Mouse (Mus musculus) bone marrow, adult 2 months (tissue): ENCODE results near the gene Otop2. TPM values are rescaled to one million over a fixed set of nuclear protein-coding genes. Genes with fewer than 3 reads are reported as not detected.

Source experiments
- H3K27ac ChIP-seq: fragments of 200-500 bp; 2 replicates; pipeline ENCODE4 v1.5.1; 2012; ENCODE audit warnings: low read depth, mild to moderate bottlenecking, control low read depth, inconsistent platforms, low read length; ENCODE audit not compliant: control insufficient read depth, poor library complexity, insufficient read depth
- H3K4me1 ChIP-seq: fragments of 200-500 bp; 2 replicates; pipeline ENCODE4 v1.6.1; 2011; ENCODE audit warnings: low read length; ENCODE audit not compliant: control insufficient read depth, insufficient read depth
- H3K4me3 ChIP-seq: fragments of 200-500 bp; replicated peaks from 2 replicates; pipeline ENCODE3; 2011; ENCODE audit warnings: mild to moderate bottlenecking, low read depth, low read length, control low read depth; ENCODE audit not compliant: control insufficient read depth
- CTCF ChIP-seq: fragments of 200-500 bp; IDR thresholded peaks from 2 replicates; pipeline ENCODE4 v1.5.1; 2011; ENCODE audit warnings: low read length, control low read depth; ENCODE audit not compliant: control insufficient read depth, insufficient read depth
- POLR2A ChIP-seq: fragments of 200-500 bp; IDR thresholded peaks from 2 replicates; pipeline ENCODE4 v1.6.1; 2011; ENCODE audit warnings: low read depth, mild to moderate bottlenecking, control low read depth, low read length, borderline replicate concordance; ENCODE audit not compliant: control insufficient read depth
- WGBS: fragments of 180-500 bp; shearing (Covaris S2); methylation state at CpG from one replicate; pipeline ENCODE4 v1.1.7; 2018; 5-methylcytosine and 5-hydroxymethylcytosine counted together
- polyA plus RNA-seq: library from polyadenylated mRNA; stranded (reverse); fragments of >200 nt; gene quantifications from 2 replicates; pipeline ENCODE4 v1.2.4, GENCODE M21; 2011; ENCODE audit warnings: low replicate concordance; ENCODE audit not compliant: missing spikeins, insufficient read depth, insufficient read length

The Otop2 gene
- polyA plus RNA-seq, 1 experiment, result not detected

GRCm38 (mm10) chr11:115319704-115320383 is 12.9 kb downstream of the Otop2 start:
- 18% methylated on average over 18 of the region's 18 CpGs for WGBS
- Histone ChIP-seq H3K4me3 (no peak overlapping the region), H3K4me1 (no peaks in the 10 kb centered on the region), H3K27ac (no peak overlapping the region)
- TF ChIP-seq POLR2A, result no peak
- no peak for TF ChIP-seq CTCF

- Histone ChIP-seq H3K4me1 (no peaks in the 10 kb centered on the region), H3K4me3 (no peak within 1 kb of the TSS), H3K27ac (no peak within 1 kb of the TSS)
- TF ChIP-seq CTCF, result peak; percentile 72
- TF ChIP-seq POLR2A, result no peak
- 6% methylated on average over 35 of the region's 35 CpGs for WGBS
Measured at GRCm38 (mm10) chr11:115321906-115322693, 15.1 kb downstream of the Otop2 start, which contains the start of gene Ush1g. Ush1g (minus strand) TSS chr11:115322041.

- TF ChIP-seq POLR2A, result no peak
- TF ChIP-seq CTCF, result no peak
- WGBS, result 19% methylated on average over 32 of the region's 32 CpGs
- no peak overlapping the region for H3K27ac ChIP-seq
- H3K4me3 ChIP-seq, result no peak overlapping the region
- H3K4me1 ChIP-seq, result no peaks in the 10 kb centered on the region
Measured at GRCm38 (mm10) chr11:115323354-115323753, 16.4 kb downstream of the Otop2 start.

- no peaks in the 10 kb centered on the region for H3K4me1 ChIP-seq
- 55% methylated on average over 7 of the region's 7 CpGs for WGBS
- H3K4me3 ChIP-seq, result no peak overlapping the region
- no peak for TF ChIP-seq POLR2A
- no peak overlapping the region for H3K27ac ChIP-seq
Measured at GRCm38 (mm10) chr11:115326730-115327129, 19.8 kb downstream of the Otop2 start.

GRCm38 (mm10) chr11:115329339-115329738 is 22.4 kb downstream of the Otop2 start:
- H3K4me3 ChIP-seq, result no peak overlapping the region
- WGBS, result 62% methylated on average over 15 of the region's 15 CpGs

GRCm38 (mm10) chr11:115334531-115334930 is 27.6 kb downstream of the Otop2 start, which contains the start of gene Otop3:
Otop3 (plus strand) TSS chr11:115334731.
- Histone ChIP-seq H3K4me1 (no peaks in the 10 kb centered on the region), H3K4me3 (no peak within 1 kb of the TSS), H3K27ac (no peak within 1 kb of the TSS)
- TF ChIP-seq POLR2A (no peak), CTCF (no peak)
- WGBS, result 8% methylated on average over 29 of the region's 29 CpGs

More at GRCm38 (mm10) chr11:115329339-115329738, 22.4 kb downstream of the Otop2 start:
- no peaks in the 10 kb centered on the region for H3K4me1 ChIP-seq
- H3K27ac ChIP-seq, result no peak overlapping the region
- TF ChIP-seq POLR2A (no peak), CTCF (0 out of 2 replicates have a peak, but pooled peaks have one; percentile 10)

GRCm38 (mm10) chr11:115335223-115335622 is 28.3 kb downstream of the Otop2 start:
- WGBS, result 53% methylated on average over 12 of the region's 12 CpGs
- no peak overlapping the region for H3K27ac ChIP-seq
- H3K4me1 ChIP-seq, result no peaks in the 10 kb centered on the region
- TF ChIP-seq POLR2A, result no peak
- TF ChIP-seq CTCF, result no peak
- no peak overlapping the region for H3K4me3 ChIP-seq

GRCm38 (mm10) chr11:115336115-115336514 is 29.2 kb downstream of the Otop2 start:
- whole genome bisulfite sequencing, result 15% methylated on average over 6 of the region's 6 CpGs
- Histone ChIP-seq H3K4me3 (no peak overlapping the region), H3K4me1 (no peaks in the 10 kb centered on the region), H3K27ac (no peak overlapping the region)
- no peak for TF ChIP-seq POLR2A
- TF ChIP-seq CTCF, result no peak
